Mouse (Mus musculus): Measurements from ENCODE around the gene Slc38a9. TPM values are rescaled to one million over a fixed set of nuclear protein-coding genes. Genes with fewer than 3 reads are reported as not detected.

Slc38a9 gene
- polyA plus RNA-seq (2017; shearing (Covaris generic)) = 43.7 TPM

DNA sequence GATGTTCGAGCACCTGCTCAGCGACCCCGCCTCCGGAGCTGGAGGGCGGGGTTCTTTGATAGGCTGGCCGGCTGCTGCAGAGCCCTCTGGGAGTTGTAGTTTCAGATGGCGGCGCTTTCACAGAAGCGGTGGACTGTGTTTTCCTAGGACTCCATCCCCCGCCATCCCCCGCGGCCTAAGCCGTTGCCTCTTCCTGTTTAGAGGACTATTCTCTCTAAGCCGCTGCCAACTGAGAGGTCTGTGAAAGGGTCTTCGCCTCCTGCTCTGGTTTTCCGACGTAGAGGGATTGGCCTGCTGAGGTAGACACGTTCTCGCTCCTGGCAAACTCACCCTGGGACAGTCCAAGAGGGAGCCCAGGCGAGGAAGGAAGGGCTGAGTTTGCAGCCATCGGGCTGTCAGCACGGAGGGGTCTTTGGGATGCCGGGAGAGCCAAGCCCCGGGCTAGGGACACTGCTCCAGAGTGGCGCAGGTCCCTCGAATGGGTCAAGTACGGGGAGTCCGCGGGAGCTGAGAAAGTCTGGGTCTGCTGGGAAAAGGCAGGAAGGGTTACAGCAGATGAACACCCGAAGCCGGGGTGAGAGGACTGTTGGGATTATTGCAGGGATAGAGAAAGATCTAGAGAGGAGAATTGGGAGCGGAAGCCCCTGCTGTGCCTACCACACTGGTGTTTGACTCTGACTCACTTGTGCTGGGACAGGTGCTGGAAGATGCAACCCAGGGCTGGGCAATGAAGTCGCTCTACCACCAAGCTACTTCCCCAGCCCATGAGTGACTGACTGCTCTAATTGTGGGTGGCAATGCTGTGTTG, at the start of gene Slc38a9:
Gene Slc38a9 (plus strand): TSS at position 178 of the 808 bp plus-strand sequence.

DNA sequence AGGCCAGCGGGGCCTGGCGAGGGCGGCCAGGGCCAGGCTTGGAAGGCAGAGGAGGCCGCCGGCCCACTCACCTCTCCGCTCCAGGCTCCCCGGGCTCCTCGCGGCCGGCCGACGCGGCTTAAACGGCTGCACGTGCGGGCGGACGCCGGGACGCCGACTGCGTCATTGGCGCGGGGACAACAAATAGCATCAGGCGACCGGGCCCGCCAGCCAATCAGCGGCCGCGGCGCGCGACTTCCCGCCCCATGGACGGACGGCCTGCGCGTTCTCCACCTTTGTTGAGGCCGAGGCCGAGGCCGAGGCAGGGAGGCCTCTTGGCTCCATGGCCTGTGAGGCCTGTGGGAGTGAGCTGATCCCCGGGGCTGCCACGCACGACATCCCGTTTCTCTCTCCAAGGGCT, 8.3 kb upstream of the Slc38a9 start, which contains the start of gene Ddx4:
Gene Ddx4 (minus strand): TSS at position 271 of the 400 bp plus-strand sequence.

Other genes with a start within 250 kb of the Slc38a9 start
- 262 TPM for gene Il6st, start 196.7 kb upstream of the Slc38a9 start, polyA plus RNA-seq (2017; shearing (Covaris generic))
- not detected for gene Il31ra, start 66.4 kb upstream of the Slc38a9 start, polyA plus RNA-seq (2017; shearing (Covaris generic))
- gene Ddx4, start 8.3 kb upstream of the Slc38a9 start, polyA plus RNA-seq (2017; shearing (Covaris generic)) = not detected
- 8.8 TPM for gene Plpp1, start 140.0 kb downstream of the Slc38a9 start, polyA plus RNA-seq (2017; shearing (Covaris generic))